Mouse (Mus musculus) cerebellum, postnatal 4 days (tissue): Measurements from ENCODE around the gene Zfp652.
"Not testable (repeated sequence)": the region's sequence is repeated elsewhere in the genome, so short reads cannot be mapped to it uniquely, and the experiment has no call there.

Source experiments
- DNase-seq, 2 experiments: peaks; one replicate each; pipeline ENCODE4 v3.0.0; 2022; ENCODE audit warnings: low spot score in 2 of 2, mixed read lengths in 1 of 2

The Zfp652 gene

DNA sequence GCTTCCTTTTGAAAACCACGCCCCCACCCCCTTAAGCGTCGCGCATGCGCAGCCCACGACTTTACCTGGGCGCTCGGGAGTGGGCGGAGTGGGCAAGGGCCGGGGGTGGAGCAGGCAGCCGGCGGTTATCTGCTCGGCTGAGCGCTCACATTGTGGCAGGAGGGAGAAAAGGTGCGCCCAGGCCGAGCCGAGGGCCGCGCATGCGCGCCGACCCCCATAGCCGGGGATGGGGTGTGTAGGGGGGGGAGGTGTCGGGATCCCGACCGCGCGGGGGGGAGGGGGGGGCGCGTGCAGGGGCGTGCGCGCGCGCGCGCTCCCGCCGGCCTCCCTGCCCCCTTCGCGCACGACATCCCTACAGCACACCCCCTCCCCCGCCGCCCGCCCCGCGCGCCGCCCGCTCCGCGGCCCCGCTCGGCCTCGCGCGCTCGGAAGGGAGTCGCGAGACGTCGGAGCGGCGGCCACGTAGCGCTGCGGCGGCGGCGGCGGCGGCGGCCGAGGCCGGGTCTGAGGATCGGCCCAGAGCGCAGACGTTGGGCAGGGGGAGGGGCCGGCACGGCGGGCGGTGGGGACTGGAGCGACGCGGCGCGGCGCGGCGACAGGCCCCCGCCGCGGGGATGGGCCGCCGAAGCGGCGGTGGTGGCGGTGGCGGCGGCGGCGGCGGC, at the start of gene Zfp652:
TSS of gene Zfp652 (plus strand) at position 111 of the 662 bp plus-strand sequence.
- peak; percentile 67 to 86 for DNase-seq

DNA sequence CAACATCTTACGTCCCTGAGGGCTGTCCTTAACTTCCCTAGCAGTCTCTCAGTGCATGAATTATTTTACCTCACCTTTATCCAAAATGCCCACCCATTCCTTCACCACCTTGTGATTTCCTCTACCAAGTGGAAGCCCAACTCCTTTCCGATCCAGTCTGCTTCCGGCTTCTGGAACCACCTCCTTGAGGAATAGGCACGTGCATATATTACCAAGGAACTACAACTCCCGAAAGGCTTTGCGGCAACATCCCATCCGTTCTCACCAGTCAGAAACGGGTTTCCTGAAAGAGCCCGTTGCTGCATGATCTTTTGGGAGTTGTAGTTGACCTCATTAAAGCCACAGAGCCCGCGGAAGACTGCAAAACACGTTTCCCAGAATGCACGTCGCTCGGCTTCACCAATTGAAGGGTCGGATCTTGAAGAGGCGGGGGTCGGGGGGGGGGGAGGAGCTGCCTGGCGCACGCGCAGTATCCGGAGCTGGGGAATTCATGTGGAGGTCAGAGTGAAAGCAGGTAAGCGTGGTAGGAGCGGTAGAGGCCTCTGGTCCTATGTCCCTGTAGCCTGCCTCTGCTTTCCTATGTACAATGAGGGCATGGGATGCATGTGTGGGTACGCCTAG, 45.8 kb upstream of the Zfp652 start, which contains the start of gene Phb:
TSS of gene Phb (plus strand) at position 429 of the 621 bp plus-strand sequence.
- peak; percentile 65 to 88 for DNase-seq

DNA sequence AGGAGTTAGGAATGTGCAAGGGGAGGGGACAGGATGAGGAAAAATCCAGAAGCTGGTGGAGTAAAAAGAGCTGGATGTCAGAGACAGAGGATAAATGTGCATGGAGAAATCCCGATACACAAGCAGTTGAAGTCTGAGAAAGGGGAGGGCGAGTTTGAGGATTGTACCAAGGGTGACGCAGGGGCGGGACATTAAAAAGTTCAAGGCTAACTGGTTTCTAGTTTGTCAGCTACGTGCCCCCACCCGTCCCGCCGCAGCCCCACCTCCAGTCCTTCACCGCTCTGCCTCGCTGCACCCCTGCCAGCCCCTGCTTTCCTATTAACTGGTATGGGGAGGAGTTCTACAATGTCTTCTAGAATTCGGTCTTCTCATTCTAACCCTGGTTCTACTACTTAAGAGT, 45.3 kb upstream of the Zfp652 start:
- no peak for DNase-seq

DNA sequence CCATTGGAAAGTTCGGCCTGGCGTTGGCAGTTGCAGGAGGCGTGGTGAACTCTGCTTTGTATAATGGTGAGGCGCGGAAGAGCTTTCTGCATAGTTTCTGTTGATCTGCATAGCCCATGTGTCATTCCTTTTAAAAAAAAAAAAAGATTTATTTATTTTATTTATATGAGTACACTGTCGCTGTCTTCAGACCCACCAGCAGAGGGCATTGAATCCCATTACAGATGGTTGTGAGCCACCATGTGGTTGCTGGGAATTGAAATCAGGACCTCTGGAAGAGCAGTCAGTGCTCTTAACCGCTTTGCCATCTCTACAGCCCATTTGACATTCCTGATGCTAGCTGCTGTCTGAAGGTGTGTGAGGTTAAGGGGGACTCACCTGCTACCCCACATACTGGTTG, 44.4 kb upstream of the Zfp652 start:
- DNase-seq = not testable (repeated sequence)

DNA sequence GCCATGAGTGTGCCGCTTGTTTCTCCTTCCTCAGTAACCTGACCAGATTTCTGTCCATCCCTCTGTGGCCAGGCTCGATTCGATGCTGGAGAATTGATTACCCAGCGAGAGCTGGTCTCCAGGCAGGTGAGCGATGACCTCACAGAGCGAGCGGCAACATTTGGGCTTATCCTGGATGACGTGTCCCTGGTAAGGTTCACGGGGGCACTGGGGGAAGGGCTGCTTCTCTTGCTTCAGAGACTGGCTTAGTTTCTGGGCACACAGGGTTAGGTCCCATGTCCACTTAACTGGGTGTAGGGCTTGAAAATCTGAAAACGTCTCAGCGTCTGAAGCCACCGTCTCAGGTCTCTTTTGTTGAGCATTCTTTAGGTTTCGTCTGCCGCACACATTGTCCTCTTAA, 37.0 kb upstream of the Zfp652 start:
- DNase-seq = no peak

DNA sequence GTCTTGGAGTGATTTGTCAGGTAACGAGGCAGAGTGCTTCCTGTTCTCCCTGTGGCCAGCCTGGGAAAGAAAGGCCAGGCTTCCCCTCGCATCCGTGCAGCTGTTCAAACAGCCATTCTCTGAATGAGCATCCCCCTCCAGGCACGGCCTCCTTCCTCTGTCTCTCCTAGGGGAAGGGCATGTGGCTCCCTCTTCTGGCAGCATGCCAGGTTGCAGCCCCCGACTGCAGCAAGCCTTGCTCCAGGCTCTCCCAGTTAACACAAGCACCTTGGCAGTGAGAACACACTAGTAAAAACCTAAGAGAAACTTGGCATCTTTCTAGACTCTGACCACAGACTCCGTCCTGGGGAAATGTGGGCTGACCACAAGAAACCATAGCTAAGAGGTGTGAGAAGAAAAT, 36.2 kb upstream of the Zfp652 start:
- peak; percentile 66 to 73 for DNase-seq

DNA sequence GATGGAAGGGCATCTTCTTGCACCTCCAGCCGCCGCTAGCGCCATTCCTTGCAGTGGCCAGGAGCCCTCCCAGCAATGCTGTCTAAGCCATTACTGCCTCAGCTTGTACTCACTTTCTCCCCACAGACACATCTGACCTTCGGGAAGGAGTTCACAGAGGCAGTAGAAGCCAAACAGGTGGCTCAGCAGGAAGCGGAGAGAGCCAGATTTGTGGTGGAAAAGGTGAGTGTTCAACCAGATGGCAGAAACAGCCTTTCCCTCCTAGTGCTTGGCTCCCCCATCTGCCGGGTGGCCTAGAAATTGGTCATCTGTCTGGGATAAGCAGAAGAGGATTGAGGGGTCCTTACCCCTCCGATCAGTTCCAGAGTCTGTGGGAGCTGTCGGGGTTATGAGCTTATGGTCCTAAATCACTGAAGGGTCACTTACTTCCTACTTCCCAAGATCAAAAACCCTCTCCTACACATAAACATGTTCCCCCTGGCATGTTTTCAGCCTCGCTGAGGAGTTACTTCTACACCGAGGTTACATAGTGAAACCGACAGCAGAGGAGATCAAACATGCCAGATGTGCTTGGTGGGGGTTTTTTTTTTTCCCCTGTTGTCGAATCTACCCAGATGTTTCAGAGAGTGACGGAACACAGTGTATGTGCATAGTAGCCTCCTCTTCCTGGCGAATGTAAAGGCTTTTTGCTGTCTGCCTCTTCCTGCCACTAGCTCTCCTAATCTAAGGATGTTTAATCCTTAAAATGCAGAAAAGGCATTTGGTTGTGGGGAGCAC, 34.4 kb upstream of the Zfp652 start:
- no peak for DNase-seq

DNA sequence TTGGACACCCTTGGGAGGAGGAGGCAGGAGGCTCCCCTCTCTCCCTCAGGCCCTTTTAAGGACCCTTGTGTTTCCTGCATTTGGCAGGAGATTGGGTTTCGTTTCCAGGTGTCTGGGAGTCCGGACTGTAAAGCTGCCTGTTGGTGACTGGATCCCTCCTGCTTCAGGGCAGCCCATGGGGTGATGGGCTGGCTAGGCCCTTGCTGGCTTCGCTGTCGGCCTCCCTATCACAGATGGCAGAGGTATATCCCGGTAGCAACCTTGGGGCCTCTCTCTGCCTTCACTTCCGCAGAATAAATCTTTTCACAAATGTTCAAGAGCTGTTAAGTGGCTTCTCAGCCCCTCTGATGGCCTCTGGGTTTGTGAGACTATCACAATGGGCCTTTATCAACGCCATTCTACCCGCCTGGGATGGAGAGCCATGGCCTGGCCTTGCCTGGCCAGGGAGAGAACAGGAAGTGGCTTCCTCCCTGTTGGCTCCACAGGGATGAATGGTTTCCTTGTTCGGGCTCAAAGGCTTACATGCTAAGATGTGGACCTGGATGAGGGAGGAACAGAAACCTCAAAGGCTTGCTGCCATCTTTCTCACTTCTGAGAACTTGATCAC, 30.4 kb upstream of the Zfp652 start:
- DNase-seq = no peak

DNA sequence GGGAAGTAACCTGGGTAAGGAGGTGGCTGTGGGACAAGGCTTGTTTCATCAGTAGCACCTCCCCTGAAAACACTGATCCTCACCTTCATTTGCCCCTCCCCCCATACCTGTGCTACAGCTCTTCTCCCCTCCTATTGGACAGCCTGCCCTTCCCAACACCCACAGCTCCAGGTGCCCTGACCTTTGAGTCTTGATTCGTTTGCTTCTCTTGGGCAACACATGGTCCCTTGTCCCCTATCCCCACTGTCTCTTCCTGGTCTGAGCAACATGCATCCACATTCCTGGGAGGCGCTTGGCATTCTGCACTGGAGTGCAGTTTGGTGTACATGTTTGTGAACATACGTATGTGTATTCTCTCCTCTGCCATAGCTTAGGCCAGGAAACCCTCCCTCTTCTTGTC, 29.5 kb upstream of the Zfp652 start:
- no peak for DNase-seq

DNA sequence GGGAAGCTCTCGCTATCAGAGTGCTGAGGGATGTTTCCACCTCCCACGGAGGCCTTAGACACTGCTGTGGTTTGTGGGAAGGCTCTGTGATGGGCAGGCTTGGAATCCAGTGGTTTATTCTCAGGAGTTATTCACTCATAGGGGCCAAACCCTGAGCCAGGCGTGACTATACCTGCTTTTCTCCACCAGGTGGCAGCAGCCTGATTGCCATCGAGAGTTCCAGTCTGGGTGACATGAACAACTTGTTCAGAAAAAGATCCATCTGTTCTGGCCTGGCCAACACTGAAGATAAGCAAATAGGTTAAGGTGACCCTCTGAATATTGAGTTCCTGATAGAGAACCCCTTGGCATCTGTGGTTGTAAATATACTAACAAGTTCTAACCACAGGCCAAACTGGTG, 26.4 kb upstream of the Zfp652 start:
- DNase-seq = peak; percentile 66 to 76

DNA sequence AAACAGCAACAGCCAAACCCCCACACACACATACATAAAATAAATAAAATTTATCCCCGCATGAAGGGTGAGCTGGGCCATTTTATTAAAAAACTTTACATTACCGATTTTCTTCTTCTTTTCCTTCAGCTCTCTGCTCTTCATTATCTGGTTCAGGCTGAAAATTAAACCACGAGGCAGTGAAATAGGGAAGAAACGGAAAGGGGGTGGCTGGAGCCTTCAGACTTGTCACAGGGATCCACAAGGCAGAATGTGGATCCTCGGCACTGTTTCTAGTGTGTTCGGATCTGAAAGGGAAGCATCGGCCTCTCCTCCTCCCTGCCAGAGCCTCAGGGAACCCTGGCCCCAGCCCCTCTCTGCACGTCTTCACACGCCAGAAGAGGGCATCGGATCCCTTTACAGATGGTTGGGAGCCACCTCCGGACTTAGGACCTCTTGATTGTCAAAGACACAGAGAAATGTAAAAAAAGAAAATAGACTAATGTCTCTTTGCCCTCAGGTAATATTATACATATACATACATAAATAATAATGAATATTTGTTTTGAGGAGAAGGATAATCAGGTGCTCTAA, 25.3 kb upstream of the Zfp652 start:
- DNase-seq = no peak

DNA sequence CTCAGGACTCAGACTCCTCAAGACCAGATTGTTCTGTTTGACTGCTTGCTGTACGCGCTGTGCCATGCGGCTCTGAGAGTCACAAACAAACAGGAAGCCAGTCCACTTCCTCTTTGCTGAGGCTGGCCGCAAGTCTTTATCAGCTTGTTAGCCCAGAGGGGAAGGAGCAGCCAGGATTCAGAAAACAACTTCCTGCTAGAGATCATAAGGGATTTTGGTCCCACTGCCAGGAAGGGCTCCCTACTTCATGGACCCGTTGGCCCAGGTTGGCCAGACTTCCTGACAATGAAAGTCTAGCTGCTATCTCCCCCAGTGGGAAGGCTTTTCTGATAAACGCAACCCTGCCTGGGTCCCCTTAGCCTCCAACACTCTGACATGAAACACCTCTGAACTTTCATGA, 24.0 kb upstream of the Zfp652 start:
- DNase-seq = no peak

DNA sequence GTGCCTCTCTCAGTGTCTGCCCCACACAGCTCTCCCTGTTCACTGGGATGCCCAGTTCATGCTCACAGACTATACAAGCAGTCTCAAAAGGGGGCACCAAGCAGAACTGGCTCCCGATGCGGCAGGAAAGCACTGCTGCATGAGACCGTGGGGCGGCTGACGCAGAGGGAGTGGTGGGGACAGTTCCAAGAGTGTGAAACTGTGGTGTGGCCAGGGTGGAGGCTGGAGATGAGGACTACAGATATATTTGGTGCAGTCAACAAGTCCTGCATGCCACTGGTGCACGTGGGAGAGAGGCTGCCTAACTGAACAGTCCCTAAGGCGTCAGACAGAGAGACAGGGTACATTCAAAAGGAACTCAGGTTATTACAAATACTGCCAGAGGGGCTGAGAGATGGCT, 23.5 kb upstream of the Zfp652 start:
- DNase-seq = no peak

DNA sequence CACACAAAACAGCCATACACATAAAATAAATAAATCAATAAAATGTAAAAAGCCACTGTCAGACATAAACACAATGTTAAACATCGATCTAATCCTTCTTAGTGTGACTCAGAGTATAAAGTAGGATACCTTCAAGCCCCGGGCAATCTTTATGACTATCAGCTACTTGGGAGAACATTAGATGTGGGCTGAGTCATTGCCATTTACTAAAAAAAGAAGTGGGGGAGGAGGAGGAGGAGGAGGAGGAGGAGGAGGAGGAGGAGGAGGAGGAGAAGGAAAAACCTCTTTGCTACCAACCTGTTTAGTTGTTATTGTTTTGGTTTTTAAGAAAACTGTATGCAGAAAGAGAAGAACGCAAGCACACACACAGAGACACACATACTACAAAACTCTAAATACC, 22.9 kb upstream of the Zfp652 start:
- DNase-seq = no peak

DNA sequence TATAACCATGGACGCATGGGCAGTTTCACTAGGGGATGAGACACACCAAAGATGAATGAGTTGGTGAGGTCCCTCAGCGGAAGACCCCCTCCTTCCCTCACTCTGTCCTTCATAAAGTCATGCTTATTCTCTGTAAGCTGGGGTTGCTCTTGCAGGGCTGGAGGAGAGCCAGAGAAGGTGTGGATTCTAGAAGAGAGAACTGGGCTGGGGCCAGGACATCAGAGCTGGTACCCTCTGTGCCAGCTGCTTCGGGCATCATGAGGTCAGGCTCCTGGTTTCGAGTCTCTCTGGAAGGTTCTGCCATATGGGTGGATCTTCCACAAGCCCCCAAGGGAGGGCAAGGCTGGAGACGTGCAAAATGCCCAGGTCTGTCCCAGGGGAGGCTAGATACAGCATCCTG, 13.9 kb upstream of the Zfp652 start:
- no peak for DNase-seq

DNA sequence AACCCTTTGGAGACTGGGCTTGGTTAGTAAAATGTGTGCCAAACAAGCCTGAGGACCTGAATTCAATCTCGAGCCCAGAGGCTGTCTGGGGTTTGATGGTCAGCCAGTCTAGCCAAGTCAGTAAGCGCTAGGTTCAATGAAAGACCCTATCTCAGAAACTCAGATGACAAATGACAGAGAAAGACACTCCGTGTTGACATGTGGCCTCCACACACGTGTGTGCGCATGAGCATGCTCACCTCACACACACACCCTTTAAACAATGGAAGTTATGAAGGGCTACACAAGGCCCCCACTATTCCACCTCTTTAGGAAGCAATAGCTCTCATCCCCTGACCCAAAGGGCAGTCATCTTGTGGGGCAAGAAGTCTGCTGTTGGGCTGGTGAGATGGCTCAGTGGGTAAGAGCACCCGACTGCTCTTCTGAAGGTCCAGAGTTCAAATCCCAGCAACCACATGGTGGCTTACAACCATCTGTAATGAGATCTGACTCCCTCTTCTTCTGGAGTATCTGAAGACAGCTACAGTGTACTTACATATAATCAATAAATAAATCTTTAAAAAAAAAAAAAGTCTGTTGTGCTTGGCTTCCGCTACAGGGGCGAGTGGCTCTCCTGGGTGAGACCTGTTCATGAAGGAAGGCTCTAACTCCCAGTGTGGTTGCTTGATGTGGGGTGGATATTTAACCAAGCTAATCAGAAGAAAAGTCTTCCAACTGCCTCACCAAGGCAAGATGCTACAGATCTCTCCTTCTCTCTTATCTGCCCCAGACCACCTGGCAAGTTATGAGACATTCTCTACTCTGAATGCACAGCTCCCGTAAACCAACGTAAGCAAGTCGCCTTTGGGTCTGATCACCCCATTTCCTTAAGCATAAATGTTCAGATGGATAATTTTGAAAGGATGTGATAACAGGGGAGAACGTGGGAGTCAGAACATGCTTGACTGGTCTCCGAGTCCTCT, 11.4 kb upstream of the Zfp652 start:
- DNase-seq = no peak

DNA sequence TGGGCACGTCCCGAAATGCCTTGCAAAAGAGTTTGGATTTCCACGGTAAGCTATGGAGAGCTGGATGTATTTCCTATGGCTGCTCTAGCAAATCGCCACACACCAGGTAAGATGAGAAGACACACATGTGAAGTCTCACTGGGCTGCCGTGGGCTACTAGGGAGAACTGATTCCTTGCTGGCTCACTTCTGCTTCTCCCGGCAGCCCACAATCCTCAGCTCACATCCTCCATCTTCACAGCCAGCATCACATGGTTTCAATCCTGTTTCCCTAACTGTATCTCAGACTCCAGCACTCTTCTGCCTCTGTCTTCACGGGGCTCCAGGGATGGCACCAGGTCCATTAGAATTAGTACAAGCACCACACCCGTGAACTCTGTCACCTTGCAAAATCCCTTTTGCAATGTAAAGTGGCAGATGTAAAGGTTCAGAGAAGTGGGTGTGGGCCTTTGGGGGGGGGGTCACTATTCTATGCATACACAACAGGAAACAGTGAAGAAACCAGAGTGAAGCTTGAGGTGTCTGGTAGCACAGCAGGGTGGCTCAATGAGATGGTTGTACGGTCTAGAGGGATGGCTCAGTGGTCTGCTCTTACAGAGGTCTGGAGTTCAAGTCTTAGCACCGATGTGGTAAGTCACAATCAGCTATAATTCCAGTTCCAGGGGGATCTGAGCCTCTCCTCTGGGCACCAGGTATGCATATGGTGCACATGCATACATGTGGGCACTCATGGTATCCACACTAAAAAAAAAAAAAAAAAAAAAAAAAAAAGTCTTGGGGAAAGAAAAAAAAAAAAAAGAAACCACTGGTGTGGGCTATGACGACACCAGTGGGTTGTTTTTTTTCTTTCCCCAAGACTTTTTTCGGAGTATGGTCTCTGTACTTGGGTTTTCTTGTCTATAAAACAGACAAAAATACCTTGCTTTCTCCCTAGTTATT, 8.2 kb upstream of the Zfp652 start:
- no peak for DNase-seq

DNA sequence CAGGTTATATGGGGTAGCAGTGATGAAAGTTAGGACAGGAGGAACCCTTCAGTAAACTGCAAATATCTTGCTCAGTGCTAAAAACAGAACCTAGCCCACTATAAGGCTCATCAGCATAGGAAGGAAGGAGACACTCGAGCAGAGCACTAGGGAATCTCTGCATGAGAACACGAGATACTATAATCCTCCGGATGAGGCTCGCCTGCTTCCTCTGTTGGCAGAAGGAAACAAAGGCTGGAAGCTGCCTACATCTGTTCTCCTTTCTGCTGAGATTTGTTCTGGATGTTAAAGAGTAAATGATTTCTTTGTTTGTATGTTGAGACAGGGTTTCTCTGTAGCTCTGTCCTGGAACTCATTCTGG, 7.5 kb upstream of the Zfp652 start:
- DNase-seq = no peak

DNA sequence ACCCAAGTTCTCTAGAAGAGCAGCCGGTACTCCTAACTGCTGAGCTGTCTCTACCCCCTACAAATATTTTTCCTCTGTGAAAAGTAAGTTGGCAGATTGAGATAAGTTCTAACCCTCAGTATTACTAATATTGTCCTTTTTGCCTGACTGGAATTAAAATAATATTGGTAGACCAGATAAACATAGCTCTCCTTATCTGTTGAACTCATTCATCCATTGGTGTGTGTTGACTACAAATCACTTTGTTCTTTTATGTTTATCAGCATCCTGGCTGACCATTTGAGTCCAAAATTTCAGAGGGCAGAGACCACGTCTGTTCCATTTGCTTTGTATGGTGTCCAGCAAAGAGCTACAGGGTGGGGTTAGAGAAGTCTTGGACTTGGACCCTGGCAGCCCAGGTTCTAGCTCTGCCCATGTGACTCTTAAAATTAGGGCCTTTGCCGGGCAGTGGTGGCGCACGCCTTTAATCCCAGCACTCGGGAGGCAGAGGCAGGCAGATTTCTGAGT, 2.9 kb upstream of the Zfp652 start:
- no peak for DNase-seq

DNA sequence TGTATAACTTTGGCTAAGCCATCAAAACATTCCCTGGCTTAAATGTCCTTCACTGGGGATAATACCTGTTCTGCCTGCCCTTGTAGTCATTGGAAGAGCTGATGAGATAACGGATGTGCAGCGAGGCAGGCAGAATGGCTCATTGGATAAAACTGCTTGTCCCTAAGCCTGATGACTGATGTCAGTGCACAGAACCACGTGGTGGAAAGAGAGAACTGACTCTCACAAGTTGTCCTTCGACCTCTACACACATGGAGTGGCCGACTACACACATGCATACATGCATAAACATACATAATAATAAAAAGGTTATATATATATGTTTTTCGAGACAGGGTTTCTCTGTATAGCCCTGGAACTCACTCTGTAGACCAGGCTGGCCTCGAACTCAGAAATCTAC, 2.0 kb upstream of the Zfp652 start:
- DNase-seq = no peak
